Mouse (Mus musculus) left cerebral cortex, adult 2 months (tissue): ENCODE measurements around the gene Srsf10. TPM values are rescaled to one million over a fixed set of nuclear protein-coding genes. Genes with fewer than 3 reads are reported as not detected.
A peak's percentile ranks its signal among the peaks of the same experiment; 100 is the strongest.

Source experiments
- DNase-seq, 2 experiments: peaks; one replicate each; pipeline ENCODE4 v3.0.0; 2021 to 2022; ENCODE audit warnings: low spot score in 2 of 2, mixed read lengths in 1 of 2; ENCODE audit errors: extremely low spot score in 1 of 2
- H3K27ac ChIP-seq: fragments of 200-600 bp; 2 replicates; pipeline ENCODE4 v1.8.1; 2022
- H3K4me3 ChIP-seq: fragments of 200-600 bp; 2 replicates; pipeline ENCODE4 v1.8.1; 2022
- CTCF ChIP-seq: fragments of 200-600 bp; IDR thresholded peaks from 2 replicates; pipeline ENCODE4 v1.8.1; 2022; ENCODE audit warnings: antibody characterized with exemption, mild to moderate bottlenecking, moderate library complexity
- intact Hi-C: fragments of 180-260 bp; cut with DNase I; formaldehyde crosslinking; loops from one replicate; pipeline ENCODE4 v1.15.1; 2025
- total RNA-seq, 2 experiments: library from RNA; stranded (reverse); gene quantifications; 2 replicates each; pipeline ENCODE4 v1.2.3; 2021

The Srsf10 gene
- total RNA-seq, 2 experiments from 2014 or later = 70.8 to 82.2 TPM

DNA sequence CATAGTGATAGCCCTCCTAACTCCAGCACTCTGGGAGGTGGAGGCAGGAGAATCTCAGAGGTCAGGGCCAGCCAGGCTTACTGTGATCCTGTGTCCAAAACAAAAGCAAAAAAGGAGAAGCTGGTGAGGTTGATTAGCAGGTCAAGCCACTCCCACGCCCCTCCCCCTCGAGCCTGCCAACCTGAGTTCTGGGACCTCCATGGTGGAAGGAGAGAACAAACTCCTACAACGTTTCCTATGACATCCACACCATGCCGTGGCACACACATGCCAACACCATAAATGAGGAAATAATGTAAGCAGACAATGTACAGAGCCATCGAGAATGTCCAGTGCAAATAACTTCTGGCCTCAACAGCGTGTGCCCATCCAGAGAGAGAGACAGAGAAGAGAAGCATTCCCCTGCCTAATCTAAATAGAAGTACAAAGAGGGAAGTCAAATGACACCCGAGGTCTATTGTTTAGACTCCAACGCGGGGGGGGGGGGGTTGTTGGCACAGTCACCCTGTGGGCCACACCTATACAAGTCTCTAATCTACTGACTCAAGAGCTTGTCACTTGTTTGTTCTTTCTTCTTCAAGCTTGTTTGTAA lies 20.5 kb downstream of the Srsf10 start:
- intact Hi-C loops = loop anchor here (2.0 kb wide), 2 partner anchors 45 to 53 kb away; no protein-coding TSS in a partner anchor
- Histone ChIP-seq H3K27ac (no peak overlapping the region; the same call in 1 of the 2 replicates), H3K4me3 (no peak overlapping the region; the same call in 1 of the 2 replicates)
- TF ChIP-seq CTCF = no peak
- no peak for DNase-seq

DNA sequence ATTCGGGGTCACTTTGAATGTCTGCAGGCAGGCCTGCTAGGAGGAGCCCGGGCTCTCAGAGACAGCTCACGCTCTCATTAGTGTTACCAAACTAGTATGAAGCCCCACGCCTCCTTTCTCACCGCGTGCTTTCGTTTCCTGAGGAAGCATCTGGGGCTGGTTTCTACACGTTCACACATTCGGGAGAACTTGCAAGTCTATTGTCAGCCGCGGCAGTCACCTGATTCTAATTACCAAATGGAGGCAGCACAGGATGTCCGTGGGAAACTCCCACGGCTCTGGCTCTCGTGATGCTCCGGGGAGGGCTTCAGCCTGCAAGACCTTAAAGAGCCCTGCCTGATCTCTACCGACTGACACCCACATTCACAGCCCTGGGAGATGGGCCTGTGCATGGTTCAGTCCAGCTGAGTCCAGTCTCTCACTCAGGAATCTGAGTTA lies 21.1 kb downstream of the Srsf10 start:
- no peak for TF ChIP-seq CTCF
- peak; percentile 68 to 72 for DNase-seq
- intact Hi-C loops = loop anchor here (1.0 to 2.0 kb wide), 3 partner anchors 46 to 75 kb away; no protein-coding TSS in a partner anchor
- peak overlapping the region; percentile 74 for H3K27ac ChIP-seq
- peak overlapping the region; percentile 25 for H3K4me3 ChIP-seq

DNA sequence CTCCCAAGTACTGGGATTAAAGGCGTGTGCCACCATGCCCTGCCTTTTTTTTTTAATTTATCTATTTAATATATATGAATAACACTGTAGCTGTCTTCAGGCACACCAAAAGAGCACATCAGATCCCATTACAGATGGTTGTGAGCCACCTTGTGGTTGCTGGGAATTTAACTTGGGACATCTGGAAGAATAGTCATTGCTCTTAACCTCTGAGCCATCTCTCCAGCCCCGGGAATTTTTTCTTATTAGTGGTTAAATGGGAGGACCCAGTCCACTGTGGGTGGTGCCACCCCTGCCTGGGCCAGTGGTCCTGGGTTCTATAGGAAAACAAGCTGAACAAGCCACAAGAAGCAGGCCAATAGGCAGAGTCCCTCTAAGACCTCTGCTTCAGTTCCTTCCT lies 22.2 kb downstream of the Srsf10 start:
- peak; percentile 52 for TF ChIP-seq CTCF
- DNase-seq = no peak
- intact Hi-C loops = loop anchor here (1.0 to 2.0 kb wide), 3 partner anchors 47 to 76 kb away; no protein-coding TSS in a partner anchor
- Histone ChIP-seq H3K4me3 (no peak overlapping the region), H3K27ac (no peak overlapping the region)

DNA sequence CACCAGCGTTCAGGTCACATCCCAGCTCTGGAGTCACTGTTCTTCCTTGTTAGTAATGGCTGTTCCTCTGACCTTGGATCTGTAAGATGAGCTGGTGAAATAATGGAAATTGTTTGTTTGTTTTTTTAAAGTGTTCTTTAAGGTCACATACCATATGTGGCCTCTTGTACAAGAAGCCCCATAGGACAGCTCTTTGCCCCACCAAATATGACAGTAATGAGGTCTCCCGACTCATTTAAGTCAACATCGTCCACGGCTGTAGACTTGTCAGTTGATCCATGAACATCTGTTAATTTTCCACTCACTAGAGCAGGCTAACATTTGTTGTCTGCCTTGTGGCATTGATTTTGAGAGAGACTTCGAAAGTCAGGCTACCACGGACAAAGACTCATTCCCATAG lies 23.5 kb downstream of the Srsf10 start:
- Histone ChIP-seq H3K4me3 (no peak overlapping the region), H3K27ac (no peak overlapping the region)
- DNase-seq = no peak
- TF ChIP-seq CTCF = no peak
- intact Hi-C loops = no loop called here

DNA sequence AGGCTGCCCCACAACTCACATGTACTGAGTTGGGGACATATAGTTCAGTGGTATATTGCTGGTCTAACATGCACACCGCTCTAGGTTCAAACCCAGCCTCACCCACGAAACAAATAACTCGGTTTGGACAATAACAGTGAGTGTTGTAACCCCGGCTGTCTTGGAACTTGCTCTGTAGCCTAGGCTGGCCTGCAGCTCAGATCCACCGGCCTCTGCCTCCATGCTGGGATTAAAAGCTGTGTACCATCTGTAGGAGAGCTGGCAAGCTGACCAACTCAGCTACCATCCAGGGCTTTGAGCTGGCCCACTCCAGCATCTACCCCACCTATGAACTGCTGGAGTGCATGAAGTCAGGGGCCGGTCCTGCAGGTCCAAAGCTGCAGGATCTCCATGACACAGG lies 24.5 kb downstream of the Srsf10 start:
- H3K4me3 ChIP-seq = no peak overlapping the region
- intact Hi-C loops = no loop called here
- no peak for TF ChIP-seq CTCF
- no peak for DNase-seq
- H3K27ac ChIP-seq = no peak overlapping the region

DNA sequence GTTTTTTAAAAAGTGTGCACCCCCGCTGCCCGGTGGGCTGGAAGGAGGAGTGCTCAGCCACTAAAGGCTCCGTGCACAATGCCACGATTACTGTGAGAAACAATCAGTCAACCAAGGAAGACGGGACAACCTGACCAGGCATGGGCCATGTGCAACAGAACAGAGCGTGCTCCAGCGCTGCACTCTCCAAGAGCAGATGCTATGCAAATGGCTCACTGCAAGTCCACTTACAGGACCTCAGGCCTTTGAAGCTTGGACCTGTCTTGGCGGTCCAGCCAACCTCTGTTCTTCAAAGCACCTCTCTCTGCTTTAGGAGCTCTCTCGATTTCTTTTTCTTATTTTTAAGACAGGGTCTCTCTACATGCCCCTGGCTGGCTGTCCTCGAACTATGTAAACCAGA lies 25.0 kb downstream of the Srsf10 start:
- no peak for TF ChIP-seq CTCF
- DNase-seq = no peak
- H3K27ac ChIP-seq = no peak overlapping the region
- intact Hi-C loops = no loop called here
- no peak overlapping the region for H3K4me3 ChIP-seq

DNA sequence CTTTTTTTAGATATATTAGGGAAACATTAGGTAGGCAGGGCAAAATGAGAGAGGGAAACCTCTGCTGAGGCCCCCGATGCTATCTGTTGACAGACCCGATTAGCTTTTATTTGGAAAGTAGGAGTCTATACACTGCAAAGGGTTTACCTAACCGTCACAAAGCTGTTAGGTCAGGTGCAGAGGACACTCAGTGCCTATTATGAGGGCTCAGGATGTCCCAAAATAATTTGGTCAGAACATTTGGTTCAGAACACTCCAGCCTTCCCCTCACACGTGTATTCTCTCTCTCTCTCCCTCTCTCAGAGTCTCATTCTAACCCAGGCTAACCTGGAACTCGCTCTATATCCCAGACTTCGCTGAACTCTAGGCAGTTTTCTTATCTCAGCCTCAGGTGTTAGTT lies 26.5 kb downstream of the Srsf10 start:
- TF ChIP-seq CTCF = no peak
- no peak overlapping the region for H3K4me3 ChIP-seq
- no peak overlapping the region for H3K27ac ChIP-seq
- intact Hi-C loops = no loop called here
- DNase-seq = no peak

DNA sequence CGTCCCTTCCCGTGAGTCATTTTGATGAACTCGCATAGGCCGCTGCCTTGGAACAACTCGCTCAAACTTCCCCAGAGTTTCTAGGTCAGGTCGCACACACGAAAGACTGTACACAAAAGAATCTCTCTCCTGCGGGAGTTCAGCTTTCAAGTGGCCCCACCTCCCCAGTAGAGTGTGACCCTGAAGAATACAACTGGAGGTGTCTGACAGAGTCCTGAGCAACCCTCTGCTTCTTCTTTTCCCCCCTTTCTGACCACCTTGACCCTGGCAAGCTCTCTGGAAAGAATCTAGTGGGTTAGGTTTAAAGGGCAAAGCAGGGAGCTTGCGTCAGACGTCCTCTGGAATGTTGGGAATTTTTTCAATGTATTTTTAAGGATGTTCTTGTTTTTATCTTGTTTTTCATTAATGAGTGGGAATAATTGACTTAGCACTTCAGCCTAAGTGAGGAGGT lies 27.9 kb downstream of the Srsf10 start:
- Histone ChIP-seq H3K4me3 (no peak overlapping the region), H3K27ac (no peak overlapping the region; the same call in 1 of the 2 replicates)
- no peak for TF ChIP-seq CTCF
- no peak for DNase-seq
- intact Hi-C loops = no loop called here

DNA sequence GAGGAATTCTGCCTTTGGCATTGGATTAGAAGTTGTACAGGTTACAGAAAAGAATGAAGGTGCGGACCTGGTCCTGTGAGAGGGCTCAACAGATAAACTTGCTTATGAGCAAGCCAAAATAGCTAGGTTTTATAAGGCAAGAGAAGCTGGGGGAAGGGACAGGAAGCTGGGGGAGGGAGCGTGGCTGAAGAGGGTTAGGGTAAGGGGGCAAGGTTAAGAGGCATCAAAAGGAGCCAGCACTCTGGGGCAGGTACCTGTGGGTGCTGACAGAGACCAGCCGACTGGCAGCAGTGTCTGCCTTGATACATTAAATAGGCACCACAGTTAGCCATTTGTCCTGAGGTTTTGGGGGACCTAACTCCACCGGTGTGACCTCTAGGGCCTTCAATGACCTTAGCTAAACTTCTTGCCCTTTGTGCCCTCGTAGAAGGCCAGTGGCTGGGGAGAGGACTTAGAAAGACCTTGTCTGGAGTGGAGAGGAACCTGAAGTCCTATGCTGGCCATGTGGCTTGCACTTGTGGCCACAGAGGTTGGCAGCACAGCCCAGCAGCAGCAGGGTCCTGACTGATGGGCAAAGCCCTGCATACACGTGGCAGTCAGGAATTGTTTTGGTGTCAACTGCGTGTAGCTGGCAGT lies 28.5 kb downstream of the Srsf10 start:
- H3K27ac ChIP-seq = no peak overlapping the region
- TF ChIP-seq CTCF = no peak
- no peak overlapping the region for H3K4me3 ChIP-seq
- no peak for DNase-seq
- intact Hi-C loops = no loop called here

DNA sequence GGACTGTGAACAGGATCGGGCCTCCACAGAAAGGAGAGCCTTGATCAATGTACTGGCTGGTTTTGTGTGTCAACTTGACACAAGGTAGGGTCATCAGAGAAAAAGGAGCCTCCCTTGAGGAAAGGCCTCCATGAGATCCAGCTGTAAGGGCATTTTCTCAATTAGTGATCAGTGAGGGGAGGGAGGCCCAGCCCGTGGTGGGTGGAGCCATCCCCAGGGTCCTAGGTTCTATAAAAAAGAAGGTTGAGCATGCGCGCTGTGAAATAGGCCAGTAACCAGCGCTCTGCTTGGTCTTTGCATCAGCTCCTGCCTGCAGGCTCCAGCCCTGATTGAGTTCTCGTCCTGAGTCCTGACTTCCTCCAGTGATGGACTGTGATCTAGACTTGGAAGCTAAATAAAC lies 29.0 kb downstream of the Srsf10 start:
- no peak overlapping the region for H3K4me3 ChIP-seq
- intact Hi-C loops = no loop called here
- DNase-seq = no peak
- H3K27ac ChIP-seq = no peak overlapping the region
- no peak for TF ChIP-seq CTCF

DNA sequence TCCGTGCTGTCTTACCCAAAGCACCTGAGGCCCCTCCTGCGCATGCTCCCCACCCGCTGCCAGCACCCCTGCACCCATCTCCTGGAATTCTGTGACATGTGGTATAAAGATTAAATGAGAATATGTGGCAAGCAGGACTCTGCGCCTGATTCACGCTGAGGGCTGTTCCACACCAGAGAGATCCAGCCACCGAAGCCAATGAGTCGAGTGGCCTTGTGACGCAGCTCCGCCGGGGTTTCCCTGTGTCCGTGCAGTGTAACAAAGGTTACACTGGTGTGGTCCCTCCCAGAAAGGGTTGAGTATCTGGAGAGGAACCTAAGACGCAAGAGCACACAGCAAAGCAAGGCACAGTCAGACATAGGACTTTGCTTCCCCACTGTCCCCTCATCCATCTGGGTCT lies 30.1 kb downstream of the Srsf10 start:
- DNase-seq = no peak
- intact Hi-C loops = no loop called here
- H3K4me3 ChIP-seq = no peak overlapping the region
- no peak for TF ChIP-seq CTCF
- H3K27ac ChIP-seq = no peak overlapping the region

DNA sequence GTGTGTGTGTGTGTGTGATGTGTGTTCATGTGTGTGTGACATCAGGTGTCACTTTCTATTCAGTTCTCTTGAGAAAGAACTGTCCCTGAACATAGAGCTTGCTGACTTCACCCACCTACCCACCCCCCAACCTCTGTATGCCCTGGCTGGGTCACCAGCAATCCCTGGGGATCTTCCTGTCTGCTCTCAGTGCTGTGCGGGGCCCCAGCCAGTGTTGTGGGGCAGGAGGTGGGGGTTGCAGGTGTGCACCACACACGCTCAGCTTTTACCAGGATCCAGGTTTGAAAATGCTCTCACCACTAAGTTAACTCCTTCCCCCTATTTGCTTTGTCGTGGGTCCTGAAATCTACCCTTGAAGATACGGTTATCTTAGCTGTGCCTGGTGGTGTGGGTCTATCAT lies 30.6 kb downstream of the Srsf10 start:
- Histone ChIP-seq H3K4me3 (no peak overlapping the region), H3K27ac (no peak overlapping the region)
- no peak for DNase-seq
- no peak for TF ChIP-seq CTCF
- intact Hi-C loops = no loop called here
